Mouse (Mus musculus): ENCODE measurements at regions not wholly inside any gene's neighbourhood (a gene's known extent, or its start where the extent isn't known, plus 50 kb on each side); places are given as distances from the start of the nearest gene placed in this dataset.

DNA sequence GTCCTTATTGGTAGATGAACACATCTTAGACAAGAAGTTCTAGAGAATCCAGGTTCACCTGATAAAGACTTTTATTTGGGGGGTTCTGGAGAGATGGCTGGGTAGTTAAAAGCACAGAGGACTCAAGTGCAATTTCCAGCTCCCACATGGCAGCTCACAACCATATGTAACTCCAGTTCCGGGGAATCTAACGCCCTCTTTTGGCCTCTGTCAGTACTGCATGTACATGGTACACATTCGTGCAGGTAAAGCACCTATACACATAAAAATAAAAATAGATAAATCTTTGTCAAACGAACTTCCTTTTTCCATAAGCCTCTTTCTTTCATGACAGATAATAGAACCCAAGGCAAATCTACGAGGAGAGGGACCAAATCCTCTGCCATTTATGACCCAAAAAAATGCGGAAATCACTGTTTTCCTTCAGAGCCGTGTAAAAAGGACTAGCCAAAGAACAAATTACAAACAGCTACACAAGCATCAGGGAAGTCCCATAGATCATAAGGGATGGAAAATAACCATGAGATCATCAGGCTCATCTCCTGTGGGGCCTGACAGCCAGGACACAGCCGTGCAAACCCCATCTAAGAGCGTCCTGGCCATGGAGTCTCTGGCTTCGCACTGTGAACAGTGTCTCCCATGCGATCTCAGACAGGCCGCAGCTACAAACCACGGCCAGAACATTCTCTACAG is 107.4 kb downstream of the Zfp36l1 start:
- no peak for TF ChIP-seq EP300 (optimal IDR thresholded peaks at IDR 0.05)
- TF ChIP-seq CTCF (IDR thresholded peaks at IDR 0.05; ENCODE audit: low read depth): peak; percentile 37

Measured in stomach, postnatal 0 days (tissue).